Mouse (Mus musculus) layer of hippocampus, adult 2 months (tissue): Measurements from ENCODE around the gene Pvalb. TPM values are rescaled to one million over a fixed set of nuclear protein-coding genes. Genes with fewer than 3 reads are reported as not detected.
A peak's percentile ranks its signal among the peaks of the same experiment; 100 is the strongest.

Experiments
- DNase-seq, 2 experiments: peaks; one replicate each; pipeline ENCODE4 v3.0.0; 2022; ENCODE audit warnings: low spot score in 2 of 2
- H3K27ac ChIP-seq: fragments of 200-600 bp; 2 replicates; pipeline ENCODE4 v1.8.1; 2022
- H3K4me3 ChIP-seq: fragments of 200-600 bp; 2 replicates; pipeline ENCODE4 v1.8.1; 2022; ENCODE audit warnings: mild to moderate bottlenecking
- CTCF ChIP-seq: fragments of 200-600 bp; conservative IDR thresholded peaks from 2 replicates; pipeline ENCODE4 v1.8.1; 2022; ENCODE audit warnings: antibody characterized with exemption, mild to moderate bottlenecking, moderate library complexity
- total RNA-seq, 2 experiments: library from RNA; stranded (reverse); gene quantifications; 2 replicates each; pipeline ENCODE4 v1.2.3; 2021

Gene Pvalb
- total RNA-seq, 2 experiments from 2014 or later: 57.3 to 63.3 TPM

GRCm38 (mm10) chr15:78186906-78187305 is 19.3 kb downstream of the Pvalb start:
- TF ChIP-seq CTCF: no peak
- Histone ChIP-seq H3K4me3 (no peak overlapping the region), H3K27ac (no peak overlapping the region)
- DNase-seq: no peak

GRCm38 (mm10) chr15:78185609-78186008 is 20.6 kb downstream of the Pvalb start:
- DNase-seq: no peak
- Histone ChIP-seq H3K27ac (no peak overlapping the region), H3K4me3 (no peak overlapping the region)
- TF ChIP-seq CTCF: no peak

GRCm38 (mm10) chr15:78184855-78185254 is 21.3 kb downstream of the Pvalb start:
- peak; percentile 71 for TF ChIP-seq CTCF
- Histone ChIP-seq H3K4me3 (no peak overlapping the region), H3K27ac (no peak overlapping the region)
- peak in 1 of 2 experiments; percentile 63 for DNase-seq

GRCm38 (mm10) chr15:78181701-78182405 is 24.3 kb downstream of the Pvalb start:
- peak; percentile 54 to 63 for DNase-seq
- Histone ChIP-seq H3K4me3 (no peak overlapping the region), H3K27ac (peak overlapping the region; percentile 85)
- TF ChIP-seq CTCF: no peak

GRCm38 (mm10) chr15:78179775-78180174 is 26.4 kb downstream of the Pvalb start:
- no peak overlapping the region for H3K4me3 ChIP-seq
- no peak overlapping the region for H3K27ac ChIP-seq
- no peak for DNase-seq
- TF ChIP-seq CTCF: no peak

GRCm38 (mm10) chr15:78178397-78178796 is 27.8 kb downstream of the Pvalb start:
- Histone ChIP-seq H3K4me3 (no peak overlapping the region), H3K27ac (no peak overlapping the region)
- TF ChIP-seq CTCF: peak; percentile 93
- peak; percentile 75 to 89 for DNase-seq

GRCm38 (mm10) chr15:78177257-78177656 is 28.9 kb downstream of the Pvalb start:
- Histone ChIP-seq H3K4me3 (no peak overlapping the region), H3K27ac (peak overlapping the region; percentile 52; the same call in 1 of the 2 replicates)
- TF ChIP-seq CTCF: no peak
- DNase-seq: no peak

GRCm38 (mm10) chr15:78174887-78175245 is 31.3 kb downstream of the Pvalb start:
- no peak for DNase-seq
- Histone ChIP-seq H3K27ac (peak overlapping the region; percentile 96), H3K4me3 (peak overlapping the region; percentile 61)
- TF ChIP-seq CTCF: no peak

- TF ChIP-seq CTCF: peak; percentile 54
- DNase-seq: peak; percentile 97 to 100
- H3K4me3 ChIP-seq: peak within 1 kb of the TSS; percentile 73
- H3K27ac ChIP-seq: peak within 1 kb of the TSS; percentile 96
Measured at GRCm38 (mm10) chr15:78173972-78174886, 32.0 kb downstream of the Pvalb start, which contains the start of gene Ift27. Gene Ift27 (minus strand): TSS chr15:78174107.

- DNase-seq: no peak
- Histone ChIP-seq H3K27ac (peak overlapping the region; percentile 82), H3K4me3 (peak overlapping the region; percentile 73)
- TF ChIP-seq CTCF: no peak
Measured at GRCm38 (mm10) chr15:78172899-78173817, 33.0 kb downstream of the Pvalb start.

- peak overlapping the region; percentile 73 for H3K4me3 ChIP-seq
- TF ChIP-seq CTCF: peak; percentile 71
- no peak overlapping the region; the same call in 1 of the 2 replicates for H3K27ac ChIP-seq
- peak; percentile 40 to 64 for DNase-seq
Measured at GRCm38 (mm10) chr15:78172256-78172898, 33.8 kb downstream of the Pvalb start.

GRCm38 (mm10) chr15:78171651-78172050 is 34.5 kb downstream of the Pvalb start:
- peak; percentile 28 for TF ChIP-seq CTCF
- no peak for DNase-seq
- Histone ChIP-seq H3K4me3 (no peak overlapping the region), H3K27ac (no peak overlapping the region; the same call in 1 of the 2 replicates)
